Mouse (Mus musculus): Measurements from ENCODE around the gene Lnx1.

DNA sequence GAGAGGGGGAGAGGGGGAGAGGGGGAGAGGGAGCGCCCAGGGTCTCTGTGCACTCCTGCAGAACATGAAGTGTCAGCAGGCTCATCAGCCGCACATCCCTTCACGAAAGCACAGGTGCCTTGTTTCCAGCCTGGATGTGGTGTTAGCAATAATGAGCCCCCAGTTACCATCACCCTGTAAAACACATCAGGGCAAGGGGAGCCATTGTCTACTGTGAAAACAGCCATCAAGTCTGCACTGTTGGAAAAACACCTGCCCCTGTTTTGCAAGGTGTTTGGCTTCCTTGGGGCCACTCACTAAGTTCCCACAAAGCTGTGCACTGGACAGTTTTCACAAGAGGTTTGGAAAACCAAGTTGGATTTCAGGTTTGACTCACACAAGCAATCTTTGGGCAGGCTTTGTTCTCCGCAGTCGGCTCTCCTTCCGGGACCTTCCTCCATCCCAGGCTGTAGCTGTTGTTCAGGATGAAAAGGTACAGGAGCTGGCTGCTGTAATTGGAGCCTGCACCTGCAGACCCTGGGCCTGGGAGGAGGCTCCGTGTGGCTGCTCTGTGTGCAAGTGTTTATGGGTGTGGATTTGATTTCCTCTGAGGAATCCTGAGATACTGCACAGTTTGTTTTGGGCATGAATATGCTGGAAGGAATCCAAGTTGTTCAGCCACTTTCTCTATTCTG, 31.3 kb upstream of the Lnx1 start:
- TF ChIP-seq CTCF (IDR thresholded peaks at IDR 0.05) = no peak
- TF ChIP-seq EP300 (IDR thresholded peaks at IDR 0.05) = no peak

Data from lung, postnatal 0 days (tissue).